8 mouse cellular contexts compared by ENCODE assay signal in the genomic region with DNA sequence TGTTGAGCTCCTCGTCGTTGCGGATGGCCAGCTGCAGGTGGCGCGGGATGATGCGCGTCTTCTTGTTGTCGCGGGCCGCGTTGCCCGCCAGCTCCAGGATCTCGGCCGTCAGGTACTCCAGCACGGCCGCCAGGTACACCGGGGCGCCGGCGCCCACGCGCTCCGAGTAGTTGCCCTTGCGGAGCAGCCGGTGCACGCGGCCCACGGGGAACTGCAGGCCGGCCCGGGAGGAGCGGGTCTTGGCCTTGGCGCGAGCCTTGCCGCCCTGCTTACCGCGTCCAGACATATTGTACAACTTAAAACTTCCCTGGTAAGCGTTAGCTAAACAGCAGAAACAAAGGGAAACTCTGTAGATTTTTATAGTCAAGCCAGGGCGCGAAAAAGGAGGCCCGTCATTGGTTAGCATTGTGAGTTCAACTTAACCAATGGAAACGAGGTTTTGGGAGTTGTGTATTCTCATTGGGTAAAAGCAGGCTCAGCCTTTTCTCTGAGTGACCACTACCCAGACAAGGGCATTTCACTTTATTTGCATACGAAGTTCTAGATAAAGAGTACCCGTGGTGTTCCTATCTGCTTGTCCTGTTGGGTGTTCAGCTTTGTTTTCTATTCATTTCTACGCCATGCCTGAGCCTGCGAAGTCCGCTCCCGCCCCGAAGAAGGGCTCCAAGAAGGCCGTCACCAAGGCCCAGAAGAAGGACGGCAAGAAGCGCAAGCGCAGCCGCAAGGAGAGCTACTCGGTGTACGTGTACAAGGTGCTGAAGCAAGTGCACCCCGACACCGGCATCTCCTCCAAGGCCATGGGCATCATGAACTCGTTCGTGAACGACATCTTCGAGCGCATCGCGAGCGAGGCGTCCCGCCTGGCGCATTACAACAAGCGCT. TPM values are rescaled to one million over a fixed set of nuclear protein-coding genes. Genes with fewer than 3 reads are reported as not detected.
DNase-seq lines count a peak whose midpoint lies in the region; ATAC-seq and TF ChIP-seq lines count a peak whose summit lies in the region.
"Not testable (repeated sequence)": the region's sequence is repeated elsewhere in the genome, so short reads cannot be mapped to it uniquely, and the experiment has no call there.

A gene (minus strand): TSS at position 302 of the 882 bp plus-strand sequence.
A gene (plus strand): TSS at position 604 of the 882 bp plus-strand sequence.

- TF ChIP-seq EP300 in MEL (IDR thresholded peaks at IDR 0.05; ENCODE audit: low read depth in 1 of 2, low read length in 2 of 2): not testable (repeated sequence)

- TF ChIP-seq RAD21 in MEL (IDR thresholded peaks at IDR 0.05; ENCODE audit: low read depth, low read length): not testable (repeated sequence)

- TF ChIP-seq CTCF in MEL (IDR thresholded peaks at IDR 0.05 in 2 of 3, conservative IDR thresholded peaks at IDR 0.05 in 1 of 3; ENCODE audit: control insufficient read depth in 1 of 3, insufficient read depth in 1 of 3, low read depth in 2 of 3, low read length in 3 of 3, poor library complexity in 1 of 3, severe bottlenecking in 1 of 3); cerebellum, adult 2 months (IDR thresholded peaks at IDR 0.05; ENCODE audit: borderline replicate concordance, insufficient read depth, low read depth, low read length); testis, adult 2 months (IDR thresholded peaks at IDR 0.05; ENCODE audit: control insufficient read depth, insufficient read depth, insufficient replicate concordance, low read depth, low read length): not testable (repeated sequence)

- not testable (repeated sequence) for H3K79me2 ChIP-seq in MEL (ENCODE audit: control insufficient read depth, insufficient read depth, low read length, poor library complexity)

- H3K4me3 ChIP-seq in MEL (ENCODE audit: control insufficient read depth in 1 of 2, insufficient read depth in 1 of 2, low read depth in 2 of 2, low read length in 2 of 2): peak within 1 kb of the TSS; percentile 17 to 43
- peak within 1 kb of the TSS; percentile 59 for H3K4me3 ChIP-seq in cerebellum, adult 2 months (replicated peaks; ENCODE audit: insufficient read depth, low read depth, low read length)
- H3K4me3 ChIP-seq in forebrain, embryonic 16.5 days (replicated peaks; ENCODE audit: low read length): peak within 1 kb of the TSS; percentile 48
- H3K4me3 ChIP-seq in neural tube, embryonic 14.5 days (ENCODE audit: low read depth, low read length): peak within 1 kb of the TSS; percentile 33
- peak within 1 kb of the TSS; percentile 59 for H3K4me3 ChIP-seq in testis, adult 2 months (ENCODE audit: control insufficient read depth, low read depth, low read length)

- peaks cover 0 to 22% of the 10 kb centered on the region in 2 experiments; a peak in 2 of 4 replicates for H3K36me3 ChIP-seq in MEL (ENCODE audit: control insufficient read depth in 1 of 2, insufficient read depth in 2 of 2, low read length in 2 of 2)
- not testable (repeated sequence) for H3K36me3 ChIP-seq in forebrain, embryonic 16.5 days (ENCODE audit: control insufficient read depth, insufficient read depth); neural tube, embryonic 14.5 days (ENCODE audit: control insufficient read depth, insufficient read depth, low read length); testis, adult 2 months (ENCODE audit: control insufficient read depth, insufficient read depth, low read length)

- intact Hi-C loops in heart, postnatal 36 days (cut with DNase I): not testable (repeated sequence)

- H3K27me3 ChIP-seq in MEL (ENCODE audit: control insufficient read depth in 1 of 2, insufficient read depth in 2 of 2, low read length in 2 of 2); cerebellum, adult 2 months (ENCODE audit: control insufficient read depth, insufficient read depth, low read length); forebrain, embryonic 16.5 days (replicated peaks; ENCODE audit: control insufficient read depth, insufficient read depth, low read length); neural tube, embryonic 14.5 days (ENCODE audit: control insufficient read depth, insufficient read depth, low read length); testis, adult 2 months (ENCODE audit: control insufficient read depth, insufficient read depth, low read length): not testable (repeated sequence)

- ATAC-seq in forebrain, embryonic 16.5 days: peak; percentile 99
- peak; percentile 99 for ATAC-seq in neural tube, embryonic 14.5 days (ENCODE audit: low read depth)

- peak; percentile 98 for DNase-seq in MEL (ENCODE audit: low read depth, low spot score)
- DNase-seq in cerebellum, adult 2 months: peak; percentile 80 to 90
- peak; percentile 75 to 78 for DNase-seq in heart, postnatal 36 days
- peak; percentile 81 to 93 for DNase-seq in layer of hippocampus, adult 18-20 months (ENCODE audit: low spot score in 2 of 2)
- DNase-seq in lung, adult 18-20 months: peak; percentile 79 to 80

- peak within 1 kb of the TSS; percentile 88 for H3K27ac ChIP-seq in MEL (ENCODE audit: control insufficient read depth, low read depth, low read length)
- H3K27ac ChIP-seq in cerebellum, adult 2 months (ENCODE audit: insufficient read depth, low read length): not testable (repeated sequence)
- H3K27ac ChIP-seq in forebrain, embryonic 16.5 days (ENCODE audit: low read length): peak within 1 kb of the TSS; percentile 81
- peak within 1 kb of the TSS; percentile 55; the same call in 1 of the 2 replicates for H3K27ac ChIP-seq in neural tube, embryonic 14.5 days (ENCODE audit: low read depth, low read length)
- peak within 1 kb of the TSS; percentile 58 for H3K27ac ChIP-seq in testis, adult 2 months (ENCODE audit: control insufficient read depth, insufficient read depth, low read depth, low read length)

- peak within 1 kb of the TSS; percentile 68 for H3K9ac ChIP-seq in MEL (ENCODE audit: control insufficient read depth, low read depth, low read length, poor library complexity, severe bottlenecking)
- peak within 1 kb of the TSS; percentile 53 for H3K9ac ChIP-seq in forebrain, embryonic 16.5 days (replicated peaks; ENCODE audit: low read depth, low read length)
- H3K9ac ChIP-seq in neural tube, embryonic 14.5 days (replicated peaks; ENCODE audit: low read depth, low read length): 0 out of 2 replicates have a peak within 1 kb of the TSS, but pooled peaks have one; percentile 25

- under 1% methylated on average over 30 of the region's 69 CpGs for WGBS in cerebellum, adult 2 months
- 0% methylated on average over 21 of the region's 69 CpGs for WGBS in forebrain, embryonic 16.5 days
- under 1% methylated on average over 22 of the region's 69 CpGs for WGBS in neural tube, embryonic 14.5 days

- TF ChIP-seq POLR2A in MEL (IDR thresholded peaks at IDR 0.05; ENCODE audit: control insufficient read depth in 1 of 2, insufficient read depth in 1 of 2, low read depth in 1 of 2, low read length in 2 of 2, poor library complexity in 1 of 2): peak; percentile 12 to 72
- TF ChIP-seq POLR2A in cerebellum, adult 2 months (IDR thresholded peaks at IDR 0.05; ENCODE audit: borderline replicate concordance, insufficient read depth, low read length); testis, adult 2 months (IDR thresholded peaks at IDR 0.05; ENCODE audit: control insufficient read depth, low read depth, low read length): not testable (repeated sequence)

- H3K9me3 ChIP-seq in MEL (replicated peaks; ENCODE audit: insufficient read depth, low read length); forebrain, embryonic 16.5 days (ENCODE audit: control insufficient read depth, low read length); neural tube, embryonic 14.5 days (ENCODE audit: control insufficient read depth, low read length): not testable (repeated sequence)

- peak within 1 kb of the TSS; percentile 77 for H3K4me2 ChIP-seq in forebrain, embryonic 16.5 days (ENCODE audit: low read length)
- H3K4me2 ChIP-seq in neural tube, embryonic 14.5 days (ENCODE audit: low read depth, low read length): peak within 1 kb of the TSS; percentile 68

- not testable (repeated sequence) for H3K4me1 ChIP-seq in MEL (ENCODE audit: control insufficient read depth in 1 of 2, insufficient read depth in 2 of 2, low read length in 2 of 2); cerebellum, adult 2 months (ENCODE audit: control insufficient read depth, insufficient read depth, low read length); testis, adult 2 months (ENCODE audit: control insufficient read depth, insufficient read depth, low read length)
- peaks cover 25% of the 10 kb centered on the region for H3K4me1 ChIP-seq in forebrain, embryonic 16.5 days (replicated peaks; ENCODE audit: control insufficient read depth, insufficient read depth, low read length)
- peaks cover 13% of the 10 kb centered on the region for H3K4me1 ChIP-seq in neural tube, embryonic 14.5 days (ENCODE audit: control insufficient read depth, insufficient read depth, low read length)

TF ChIP-seq in MEL, 35 proteins besides CTCF, POLR2A, EP300 and RAD21 (continues in another document):
- TF ChIP-seq POLR2AphosphoS5 (IDR thresholded peaks at IDR 0.05; ENCODE audit: borderline replicate concordance, low read depth, low read length): peak; percentile 94; the same call in 1 of the 2 replicates

RNA-seq across cellular contexts. Expression of the first gene that starts in this region (rescaled TPM):
- 1,264 and 1,284 TPM in 2 replicates for total RNA-seq in MEL (2012; rRNA removed)
- polyA plus RNA-seq in MEL (2012; ENCODE audit: insufficient read depth in 1 of 2, insufficient read length in 2 of 2, low read depth in 1 of 2, low replicate concordance in 2 of 2, missing spikeins in 1 of 2): 1 to 10 TPM in 1 of 2 experiments, not detected in 1; 3.7 TPM
- polyA plus RNA-seq in cerebellum, adult 2 months (2012; rRNA removed): not detected in 2 replicates
- polyA plus RNA-seq in forebrain, embryonic 16.5 days (2015; fragmentation: Nextera tagmentation; extraction: Ambion mirVana): not detected in 2 replicates
- 10 to 100 TPM in 1 of 2 experiments, 1 to 10 TPM in 1; 2.3 to 12.5 TPM for total RNA-seq in heart, postnatal 36 days (2021)
- total RNA-seq in layer of hippocampus, adult 18-20 months (2021): 10 to 100 TPM in 1 of 2 experiments, 1 to 10 TPM in 1; 4.9 to 45.9 TPM
- polyA plus RNA-seq in neural tube, embryonic 14.5 days (2014; fragmentation: Nextera tagmentation; extraction: Ambion mirVana): not detected in 2 replicates
- polyA plus RNA-seq in testis, adult 2 months (2012; rRNA removed): 1.8 and 3.7 TPM in 2 replicates

RNA-seq across cellular contexts. Expression of the second gene that starts in this region (rescaled TPM):
- 2,495 and 3,316 TPM in 2 replicates for total RNA-seq in MEL (2012; rRNA removed)
- polyA plus RNA-seq in MEL (2012; ENCODE audit: insufficient read depth in 1 of 2, insufficient read length in 2 of 2, low read depth in 1 of 2, low replicate concordance in 2 of 2, missing spikeins in 1 of 2): 1 to 10 TPM in 1 of 2 experiments, not detected in 1; 5.7 TPM
- polyA plus RNA-seq in cerebellum, adult 2 months (2012; rRNA removed): 0.34 TPM in 1 of 2 replicates, not detected in the other
- polyA plus RNA-seq in forebrain, embryonic 16.5 days (2015; fragmentation: Nextera tagmentation; extraction: Ambion mirVana): 3.3 TPM in 1 of 2 replicates, not detected in the other
- total RNA-seq in heart, postnatal 36 days (2021): 10 to 100 TPM; 23.3 to 28.1 TPM
- 10 to 100 TPM; 11.4 to 16.1 TPM for total RNA-seq in layer of hippocampus, adult 18-20 months (2021)
- polyA plus RNA-seq in neural tube, embryonic 14.5 days (2014; fragmentation: Nextera tagmentation; extraction: Ambion mirVana): 0.98 TPM in 1 of 2 replicates, not detected in the other
- polyA plus RNA-seq in testis, adult 2 months (2012; rRNA removed): 10.0 and 11.3 TPM in 2 replicates

Comparison
In these comparisons a context has a peak if more than half of its experiments do, and no peak if none do; other contexts are left out.
1. RNA of the first gene that starts in this region (total RNA-seq): 1,264 to 1,284 TPM in MEL; 4.9 to 45.9 TPM in layer of hippocampus, adult 18-20 months and 2.3 to 12.5 TPM in heart, postnatal 36 days; every median in the first group is over 10 times any median in the second.
2. RNA of the second gene that starts in this region (total RNA-seq): 2,495 to 3,316 TPM in MEL; 23.3 to 28.1 TPM in heart, postnatal 36 days and 11.4 to 16.1 TPM in layer of hippocampus, adult 18-20 months; every median in the first group is over 10 times any median in the second.
3. Peak in DNase-seq and H3K4me3 ChIP-seq in cerebellum, adult 2 months; RNA of the genes that start here not detected or under 1 TPM.
4. Peak in ATAC-seq, H3K4me3 ChIP-seq, H3K27ac ChIP-seq, H3K9ac ChIP-seq and H3K4me2 ChIP-seq in neural tube, embryonic 14.5 days; RNA of the genes that start here not detected or under 1 TPM.
5. Peak in every context shown above with its lines, with median percentiles within 50 percentile points of each other: DNase-seq, H3K4me3 ChIP-seq and H3K9ac ChIP-seq.